14 mouse cellular contexts compared by ENCODE assay signal in genomic region chr5:145214679-145215078, GRCm38 (mm10). TPM values are rescaled to one million over a fixed set of nuclear protein-coding genes. Genes with fewer than 3 reads are reported as not detected.
DNase-seq lines count a peak whose midpoint lies in the region; ATAC-seq lines count a peak whose summit lies in the region.
"Had no signal": no experiment of that assay in that cellular context is flagged by ENCODE, and none has a peak within 500 bp of the region (broad histone marks: within the 10 kb centered on the region; RNA-seq: fewer than 3 reads in every experiment).

No protein-coding gene starts in this region.

- H3K9ac ChIP-seq in midbrain, embryonic 14.5 days (replicated peaks; ENCODE audit: low read length) = no peak overlapping the region
- H3K9ac ChIP-seq: embryonic facial prominence, embryonic 12.5 days; forebrain, embryonic 13.5 days had no signal

- peak; percentile 38 for DNase-seq in kidney, adult 9 months
- DNase-seq in kidney, adult 18-20 months = no peak
- DNase-seq in 3T3-L1 (ENCODE audit: low read depth, low spot score) = peak; percentile 56
- DNase-seq in 416B (ENCODE audit: low read depth) = peak; percentile 57
- DNase-seq in brain, adult 2 months (ENCODE audit: low read depth, low spot score) = peak; percentile 29
- DNase-seq in ovary, postnatal 36 days (ENCODE audit: low spot score) = no peak
- DNase-seq in midbrain, embryonic 14.5 days = no peak
- DNase-seq: cerebellum, postnatal 10 days; gastrocnemius, postnatal 36 days; heart, postnatal 14 days; thymus, adult 2 months had no signal

- no peaks in the 10 kb centered on the region for H3K9me3 ChIP-seq in midbrain, embryonic 14.5 days (ENCODE audit: control insufficient read depth, low read length)
- H3K9me3 ChIP-seq: embryonic facial prominence, embryonic 12.5 days; forebrain, embryonic 13.5 days had no signal

- ATAC-seq in midbrain, embryonic 14.5 days (ENCODE audit: low FRiP score, low TSS enrichment) = no peak
- ATAC-seq: forebrain, embryonic 13.5 days; intestine, embryonic 16.5 days had no signal

- 75% methylated on average over 4 of the region's 4 CpGs for WGBS in midbrain, embryonic 14.5 days

- no peak overlapping the region for H3K4me3 ChIP-seq in midbrain, embryonic 14.5 days (replicated peaks; ENCODE audit: low read depth, low read length)
- H3K4me3 ChIP-seq: embryonic facial prominence, embryonic 12.5 days; forebrain, embryonic 13.5 days had no signal

- no peak overlapping the region for H3K4me2 ChIP-seq in midbrain, embryonic 14.5 days (ENCODE audit: low read length)
- H3K4me2 ChIP-seq: embryonic facial prominence, embryonic 12.5 days; forebrain, embryonic 13.5 days had no signal

- H3K27me3 ChIP-seq in midbrain, embryonic 14.5 days (ENCODE audit: control insufficient read depth, insufficient read depth, low read length) = no peaks in the 10 kb centered on the region
- H3K27me3 ChIP-seq: embryonic facial prominence, embryonic 12.5 days; forebrain, embryonic 13.5 days had no signal

- H3K4me1 ChIP-seq in midbrain, embryonic 14.5 days (ENCODE audit: control insufficient read depth, insufficient read depth, low read length) = no peaks in the 10 kb centered on the region
- H3K4me1 ChIP-seq: embryonic facial prominence, embryonic 12.5 days; forebrain, embryonic 13.5 days had no signal

- no peak overlapping the region for H3K27ac ChIP-seq in midbrain, embryonic 14.5 days (replicated peaks; ENCODE audit: low read depth, low read length)
- H3K27ac ChIP-seq: embryonic facial prominence, embryonic 12.5 days; forebrain, embryonic 13.5 days had no signal

- peaks cover 50% of the 10 kb centered on the region for H3K36me3 ChIP-seq in midbrain, embryonic 14.5 days (ENCODE audit: control insufficient read depth, insufficient read depth, low read length)

RNA-seq across cellular contexts. Expression of gene Zkscan5, which starts 10.3 kb away (rescaled TPM):
- 13.5 and 17.9 TPM in 2 replicates for polyA plus RNA-seq in midbrain, embryonic 14.5 days (2014; fragmentation: Nextera tagmentation; extraction: Ambion mirVana)

RNA-seq across cellular contexts. Expression of gene Zkscan14, which starts 13.0 kb away (rescaled TPM):
- polyA plus RNA-seq in midbrain, embryonic 14.5 days (2014; fragmentation: Nextera tagmentation; extraction: Ambion mirVana) = 13.9 and 16.4 TPM in 2 replicates

RNA-seq across cellular contexts. Expression of gene Zfp655, which starts 16.8 kb away (rescaled TPM):
- polyA plus RNA-seq in midbrain, embryonic 14.5 days (2014; fragmentation: Nextera tagmentation; extraction: Ambion mirVana) = 41.6 and 44.4 TPM in 2 replicates

RNA-seq across cellular contexts. Expression of gene Atp5j2, which starts 22.8 kb away (rescaled TPM):
- polyA plus RNA-seq in midbrain, embryonic 14.5 days (2014; fragmentation: Nextera tagmentation; extraction: Ambion mirVana) = 477 and 644 TPM in 2 replicates

RNA-seq across cellular contexts. Expression of gene Cpsf4, which starts 47.7 kb away (rescaled TPM):
- polyA plus RNA-seq in midbrain, embryonic 14.5 days (2014; fragmentation: Nextera tagmentation; extraction: Ambion mirVana) = 29.1 and 35.1 TPM in 2 replicates

Comparison
In these comparisons a context has a peak if more than half of its experiments do, and no peak if none do; other contexts are left out.
1. DNase-seq: peak in kidney, adult 9 months (single experiment), 3T3-L1 (single experiment), 416B (single experiment) and brain, adult 2 months (single experiment); none in kidney, adult 18-20 months (single experiment), ovary, postnatal 36 days (single experiment) and midbrain, embryonic 14.5 days (single experiment).